Mouse (Mus musculus) heart, embryonic 15.5 days (tissue): Measurements from ENCODE around the gene Olfml3. TPM values are rescaled to one million over a fixed set of nuclear protein-coding genes. Genes with fewer than 3 reads are reported as not detected.

ENCODE experiments used
- ATAC-seq: fragments of 200-750 bp; cut with Nextera tagmentation; replicated peaks from 2 replicates; pipeline ENCODE4 v1.8.0; 2017; ENCODE audit warnings: low read depth, moderate TSS enrichment; ENCODE audit not compliant: insufficient number of reproducible peaks, insufficient read depth, low FRiP score
- H3K27ac ChIP-seq: fragments of 300-500 bp; sonication (generic); 2 replicates; pipeline ENCODE4 v1.5.1; 2015; ENCODE audit warnings: mild to moderate bottlenecking, inconsistent platforms
- H3K27me3 ChIP-seq: fragments of 300-500 bp; sonication (generic); 2 replicates; pipeline ENCODE4 v1.6.1; 2015; ENCODE audit warnings: inconsistent platforms
- H3K36me3 ChIP-seq: fragments of 300-500 bp; sonication (generic); 2 replicates; pipeline ENCODE4 v1.6.1; 2015; ENCODE audit warnings: mild to moderate bottlenecking, inconsistent platforms
- H3K4me1 ChIP-seq: fragments of 300-500 bp; sonication (generic); replicated peaks from 2 replicates; pipeline ENCODE4 v1.6.1; 2015; ENCODE audit warnings: inconsistent platforms
- H3K4me2 ChIP-seq: fragments of 300-500 bp; sonication (generic); 2 replicates; pipeline ENCODE4 v1.6.1; 2015; ENCODE audit warnings: inconsistent platforms, mild to moderate bottlenecking, moderate library complexity
- H3K4me3 ChIP-seq: fragments of 300-500 bp; sonication (generic); 2 replicates; pipeline ENCODE4 v1.5.1; 2015; ENCODE audit warnings: mild to moderate bottlenecking, inconsistent platforms
- H3K9ac ChIP-seq: fragments of 300-500 bp; sonication (generic); 2 replicates; pipeline ENCODE4 v1.6.1; 2015; ENCODE audit warnings: mild to moderate bottlenecking, inconsistent platforms
- H3K9me3 ChIP-seq: fragments of 300-500 bp; sonication (generic); replicated peaks from 2 replicates; pipeline ENCODE4 v1.6.1; 2016; ENCODE audit warnings: inconsistent platforms
- WGBS: fragments of 180-500 bp; shearing (Covaris S2); methylation state at CpG from one replicate; pipeline ENCODE4 v1.1.7; 2015; ENCODE audit warnings: mixed read lengths; 5-methylcytosine and 5-hydroxymethylcytosine counted together
- polyA plus RNA-seq: library from polyadenylated mRNA; unstranded; fragments of >200 nt; fragmentation: Nextera tagmentation; extraction: Ambion mirVana; gene quantifications from 2 replicates; pipeline ENCODE4 v1.2.1, GENCODE M21; 2015

The Olfml3 gene
- polyA plus RNA-seq, 1 experiment from 2014 or later = 19.5 TPM

GRCm38 (mm10) chr3:103739329-103739728, 1.5 kb upstream of the Olfml3 start, which contains the start of gene Gm10964:
Gene Gm10964, plus strand, starts transcription at chr3:103739366.
- peak within 1 kb of the TSS; percentile 71 for H3K4me2 ChIP-seq
- H3K9me3 ChIP-seq = no peaks in the 10 kb centered on the region
- peaks cover 49% of the 10 kb centered on the region for H3K4me1 ChIP-seq
- 75% methylated on average over 1 of the region's 1 CpGs for WGBS
- peak within 1 kb of the TSS; percentile 42 for H3K4me3 ChIP-seq
- H3K27me3 ChIP-seq = no peaks in the 10 kb centered on the region
- ATAC-seq = no peak
- H3K36me3 ChIP-seq = peaks cover 23% of the 10 kb centered on the region
- peak within 1 kb of the TSS; percentile 41 for H3K9ac ChIP-seq
- H3K27ac ChIP-seq = peak within 1 kb of the TSS; percentile 95

- Histone ChIP-seq H3K4me1 (peaks cover 60% of the 10 kb centered on the region), H3K9me3 (no peaks in the 10 kb centered on the region), H3K27ac (peak overlapping the region; percentile 95), H3K4me3 (peak overlapping the region; percentile 42), H3K36me3 (peaks cover 5% of the 10 kb centered on the region; the same call in 1 of the 2 replicates), H3K27me3 (no peaks in the 10 kb centered on the region; the same call in 1 of the 2 replicates), H3K4me2 (peak overlapping the region; percentile 71), H3K9ac (peak overlapping the region; percentile 41)
- ATAC-seq = no peak
- WGBS = 24% methylated on average over 16 of the region's 16 CpGs
Measured at GRCm38 (mm10) chr3:103737061-103737754, 593 bp downstream of the Olfml3 start.

GRCm38 (mm10) chr3:103735776-103736600, 1.8 kb downstream of the Olfml3 start:
- 49% methylated on average over 28 of the region's 28 CpGs for WGBS
- ATAC-seq = 0 out of 2 replicates have a peak, but pooled peaks have one; percentile 19
- Histone ChIP-seq H3K36me3 (no peaks in the 10 kb centered on the region), H3K27me3 (no peaks in the 10 kb centered on the region; the same call in 1 of the 2 replicates), H3K9me3 (no peaks in the 10 kb centered on the region), H3K4me2 (peak overlapping the region; percentile 71), H3K27ac (peak overlapping the region; percentile 95), H3K4me3 (peak overlapping the region; percentile 42), H3K9ac (peak overlapping the region; percentile 41; the same call in 1 of the 2 replicates), H3K4me1 (peaks cover 60% of the 10 kb centered on the region)

GRCm38 (mm10) chr3:103734696-103735519, 2.9 kb downstream of the Olfml3 start:
- no peak; the same call in 1 of the 2 replicates for ATAC-seq

GRCm38 (mm10) chr3:103733799-103734695, 3.8 kb downstream of the Olfml3 start:
- Histone ChIP-seq H3K4me1 (peaks cover 53% of the 10 kb centered on the region), H3K27me3 (no peaks in the 10 kb centered on the region; the same call in 1 of the 2 replicates), H3K27ac (peak overlapping the region; percentile 95), H3K36me3 (no peaks in the 10 kb centered on the region), H3K4me2 (peak overlapping the region; percentile 71), H3K4me3 (no peak overlapping the region; the same call in 1 of the 2 replicates), H3K9ac (peak overlapping the region; percentile 3; the same call in 1 of the 2 replicates), H3K9me3 (no peaks in the 10 kb centered on the region)
- whole genome bisulfite sequencing = 42% methylated on average over 19 of the region's 19 CpGs
- ATAC-seq = no peak

More at GRCm38 (mm10) chr3:103734696-103735519, 2.9 kb downstream of the Olfml3 start:
- Histone ChIP-seq H3K9me3 (no peaks in the 10 kb centered on the region), H3K36me3 (no peaks in the 10 kb centered on the region), H3K27ac (peak overlapping the region; percentile 95), H3K4me1 (peaks cover 56% of the 10 kb centered on the region), H3K4me2 (peak overlapping the region; percentile 71), H3K9ac (peak overlapping the region; percentile 3; the same call in 1 of the 2 replicates), H3K4me3 (peak overlapping the region; percentile 15), H3K27me3 (no peaks in the 10 kb centered on the region; the same call in 1 of the 2 replicates)
- WGBS = 10% methylated on average over 11 of the region's 11 CpGs

- Histone ChIP-seq H3K27me3 (no peaks in the 10 kb centered on the region; the same call in 1 of the 2 replicates), H3K9ac (no peak overlapping the region), H3K4me2 (no peak overlapping the region), H3K9me3 (no peaks in the 10 kb centered on the region), H3K36me3 (no peaks in the 10 kb centered on the region), H3K4me3 (no peak overlapping the region), H3K27ac (no peak overlapping the region), H3K4me1 (peaks cover 50% of the 10 kb centered on the region)
- WGBS = 34% methylated on average over 2 of the region's 2 CpGs
- no peak for ATAC-seq
Measured at GRCm38 (mm10) chr3:103733176-103733575, 4.6 kb downstream of the Olfml3 start.

GRCm38 (mm10) chr3:103732116-103732515, 5.7 kb downstream of the Olfml3 start:
- H3K4me1 ChIP-seq = peaks cover 42% of the 10 kb centered on the region
- no peaks in the 10 kb centered on the region for H3K9me3 ChIP-seq
- WGBS = 88% methylated on average over 3 of the region's 3 CpGs
- H3K4me2 ChIP-seq = no peak overlapping the region
- no peak for ATAC-seq
- no peak overlapping the region for H3K4me3 ChIP-seq
- no peaks in the 10 kb centered on the region; the same call in 1 of the 2 replicates for H3K27me3 ChIP-seq
- H3K36me3 ChIP-seq = no peaks in the 10 kb centered on the region
- no peak overlapping the region for H3K9ac ChIP-seq
- H3K27ac ChIP-seq = no peak overlapping the region

- ATAC-seq = no peak
- Histone ChIP-seq H3K36me3 (no peaks in the 10 kb centered on the region), H3K9ac (no peak overlapping the region), H3K4me3 (no peak overlapping the region), H3K27me3 (no peaks in the 10 kb centered on the region; the same call in 1 of the 2 replicates), H3K4me1 (peaks cover 19% of the 10 kb centered on the region), H3K27ac (no peak overlapping the region), H3K4me2 (no peak overlapping the region), H3K9me3 (no peaks in the 10 kb centered on the region)
- WGBS = 76% methylated on average over 9 of the region's 9 CpGs
Measured at GRCm38 (mm10) chr3:103729850-103730249, 8.0 kb downstream of the Olfml3 start.

- no peak overlapping the region for H3K9ac ChIP-seq
- H3K9me3 ChIP-seq = no peaks in the 10 kb centered on the region
- H3K27ac ChIP-seq = no peak overlapping the region
- no peak overlapping the region for H3K4me2 ChIP-seq
- H3K4me3 ChIP-seq = no peak overlapping the region
- ATAC-seq = no peak
- H3K4me1 ChIP-seq = 0 out of 2 replicates have a peak, but pooled peaks cover 4% of the 10 kb centered on the region
- no peaks in the 10 kb centered on the region for H3K36me3 ChIP-seq
- no peaks in the 10 kb centered on the region for H3K27me3 ChIP-seq
- 34% methylated on average over 2 of the region's 2 CpGs for WGBS
Measured at GRCm38 (mm10) chr3:103727813-103728326, 9.9 kb downstream of the Olfml3 start.

- Histone ChIP-seq H3K36me3 (no peaks in the 10 kb centered on the region), H3K4me3 (no peak overlapping the region), H3K27me3 (no peaks in the 10 kb centered on the region), H3K9me3 (no peaks in the 10 kb centered on the region), H3K27ac (no peak overlapping the region), H3K4me1 (0 out of 2 replicates have a peak, but pooled peaks cover 2% of the 10 kb centered on the region), H3K4me2 (no peak overlapping the region), H3K9ac (no peak overlapping the region)
- WGBS = 55% methylated on average over 3 of the region's 3 CpGs
- ATAC-seq = no peak
Measured at GRCm38 (mm10) chr3:103726642-103727041, 11.2 kb downstream of the Olfml3 start.
